Mouse (Mus musculus): ENCODE results near the gene Dlg1. TPM values are rescaled to one million over a fixed set of nuclear protein-coding genes. Genes with fewer than 3 reads are reported as not detected.

The Dlg1 gene
- polyA plus RNA-seq, 1 experiment from 2014 or later: 11.9 TPM

DNA sequence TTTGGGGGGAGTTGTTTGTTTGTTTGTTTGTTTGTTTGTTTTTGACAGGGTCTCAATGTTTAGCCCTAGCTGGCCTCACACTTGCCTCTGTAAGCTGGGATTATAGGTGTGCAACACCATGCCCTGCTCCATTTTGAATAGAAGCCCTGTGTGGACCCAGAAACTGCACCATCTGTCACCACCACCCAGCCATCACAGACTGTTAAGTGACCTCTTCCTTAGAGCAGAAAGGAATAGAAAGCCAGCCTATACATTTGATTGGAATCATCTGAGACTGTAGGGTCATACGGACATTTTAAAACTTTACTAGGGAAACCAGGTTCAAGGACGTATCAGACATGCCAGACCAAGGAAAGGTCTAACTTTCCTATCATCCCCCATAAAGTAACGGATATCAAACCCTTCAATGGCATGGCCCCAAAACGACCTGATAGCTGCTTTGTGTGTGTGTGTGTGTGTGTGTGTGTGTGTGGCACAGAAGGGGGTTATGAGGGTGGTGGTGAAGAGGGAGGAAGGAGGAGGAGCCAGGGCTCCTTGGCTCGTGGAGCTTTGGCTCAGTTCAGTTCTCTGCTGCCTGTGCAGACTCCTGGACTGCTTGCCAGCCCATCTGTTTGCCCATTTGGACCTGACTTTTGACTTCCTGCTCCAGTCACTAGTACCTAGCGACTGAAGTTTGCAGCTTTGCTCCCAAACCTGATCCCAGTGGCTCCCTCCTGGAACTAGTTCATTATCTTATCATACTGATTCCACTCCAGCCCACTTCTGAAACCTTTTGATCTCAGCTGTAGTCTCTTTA lies 4.5 kb upstream of the Dlg1 start:
- Histone ChIP-seq H3K27ac (no peak overlapping the region), H3K4me3 (no peak overlapping the region), H3K36me3 (no peaks in the 10 kb centered on the region), H3K4me1 (replicated peaks) (peaks cover 8% of the 10 kb centered on the region), H3K4me2 (no peak overlapping the region), H3K9me3 (no peaks in the 10 kb centered on the region), H3K27me3 (peaks cover 12% of the 10 kb centered on the region; the same call in 1 of the 2 replicates), H3K9ac (no peak overlapping the region)
- 68% methylated on average over 6 of the region's 6 CpGs for WGBS
- no peak for ATAC-seq (ENCODE audit: low FRiP score)

DNA sequence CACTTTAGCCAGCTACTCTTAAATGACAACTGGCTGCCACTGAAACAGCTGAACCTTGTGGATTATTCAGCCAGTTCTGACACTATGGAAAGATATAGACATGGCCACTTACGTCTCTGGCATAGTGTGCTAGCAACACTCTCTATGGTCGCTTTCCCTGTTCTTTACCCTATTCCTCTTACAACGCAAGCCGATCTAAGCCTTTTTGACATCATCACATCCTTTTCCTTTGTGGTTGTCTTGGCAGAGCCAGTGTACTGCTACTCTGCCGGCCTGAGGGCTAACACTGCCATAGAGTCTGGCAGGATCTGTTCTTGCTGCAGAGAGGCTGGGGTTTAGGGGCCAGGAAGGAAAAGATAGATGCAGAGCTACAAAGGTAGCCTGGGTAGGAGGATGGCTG lies 3.8 kb upstream of the Dlg1 start:
- H3K4me2 ChIP-seq: no peak overlapping the region
- no peaks in the 10 kb centered on the region for H3K9me3 ChIP-seq
- no peak overlapping the region for H3K27ac ChIP-seq
- no peaks in the 10 kb centered on the region for H3K36me3 ChIP-seq
- peaks cover 5% of the 10 kb centered on the region for H3K4me1 ChIP-seq (replicated peaks)
- peaks cover 12% of the 10 kb centered on the region; the same call in 1 of the 2 replicates for H3K27me3 ChIP-seq
- no peak for ATAC-seq (ENCODE audit: low FRiP score)
- H3K9ac ChIP-seq: no peak overlapping the region
- 84% methylated on average over 5 of the region's 5 CpGs for WGBS
- no peak overlapping the region for H3K4me3 ChIP-seq

DNA sequence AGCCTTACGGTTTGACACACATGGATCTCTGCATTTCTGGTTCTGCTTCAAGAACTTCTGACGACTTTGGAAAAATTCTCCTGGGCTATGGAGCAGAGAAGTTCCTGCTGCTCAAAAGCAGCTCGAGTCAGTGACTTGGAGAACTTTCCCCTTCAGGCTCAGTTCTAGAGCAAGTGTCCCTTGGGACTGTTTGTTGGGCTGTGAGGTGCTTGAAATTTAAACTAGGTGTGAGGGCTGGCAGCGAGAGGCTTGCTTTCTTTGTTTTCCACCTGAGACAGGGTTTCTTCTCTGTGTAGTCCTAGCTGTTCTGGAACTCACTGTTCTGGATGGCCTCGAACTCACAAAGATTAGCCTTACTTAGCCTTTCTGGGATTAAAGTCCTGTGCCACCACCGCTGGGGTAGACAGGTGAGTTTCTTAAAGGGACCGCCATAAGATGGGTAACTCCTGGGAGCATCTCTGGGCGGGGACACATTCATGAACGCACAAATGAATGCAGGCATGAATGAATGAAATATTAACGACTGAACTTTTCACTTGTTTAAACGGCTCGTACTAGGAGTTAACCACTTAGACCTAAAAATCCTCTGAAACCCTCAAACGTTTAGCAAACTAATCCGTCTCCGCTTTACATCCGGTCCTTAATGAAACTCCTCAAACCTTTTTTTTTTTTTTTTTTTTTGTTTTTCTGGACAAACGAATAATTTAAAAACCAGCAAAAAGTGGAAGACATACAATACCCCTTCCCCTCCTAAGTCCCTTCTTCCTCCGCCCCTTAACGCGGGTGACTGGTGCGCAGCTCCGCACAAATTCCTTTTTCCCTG lies 476 bp upstream of the Dlg1 start:
- peaks cover 3% of the 10 kb centered on the region; the same call in 1 of the 2 replicates for H3K36me3 ChIP-seq
- peak overlapping the region; percentile 95 for H3K4me3 ChIP-seq
- H3K9me3 ChIP-seq: no peaks in the 10 kb centered on the region
- H3K9ac ChIP-seq: peak overlapping the region; percentile 88
- H3K4me1 ChIP-seq (replicated peaks): peaks cover 19% of the 10 kb centered on the region
- peak overlapping the region; percentile 73 for H3K4me2 ChIP-seq
- H3K27me3 ChIP-seq: peaks cover 12% of the 10 kb centered on the region; the same call in 1 of the 2 replicates
- 13% methylated on average over 22 of the region's 22 CpGs for WGBS
- H3K27ac ChIP-seq: no peak overlapping the region
- ATAC-seq (ENCODE audit: low FRiP score): no peak

GRCm38 (mm10) chr16:31664287-31664597 lies 999 bp downstream of the Dlg1 start:
- Histone ChIP-seq H3K9me3 (no peaks in the 10 kb centered on the region), H3K4me1 (replicated peaks) (peaks cover 19% of the 10 kb centered on the region), H3K4me3 (peak overlapping the region; percentile 95), H3K27me3 (peaks cover 12% of the 10 kb centered on the region; the same call in 1 of the 2 replicates), H3K4me2 (peak overlapping the region; percentile 73), H3K9ac (peak overlapping the region; percentile 88), H3K36me3 (peaks cover 3% of the 10 kb centered on the region; the same call in 1 of the 2 replicates), H3K27ac (peak overlapping the region; percentile 89)
- ATAC-seq (ENCODE audit: low FRiP score): peak; percentile 83
- under 1% methylated on average over 34 of the region's 36 CpGs for WGBS

GRCm38 (mm10) chr16:31672202-31672601 lies 9.0 kb downstream of the Dlg1 start:
- no peak for ATAC-seq (ENCODE audit: low FRiP score)
- no peak overlapping the region for H3K4me2 ChIP-seq
- WGBS: 94% methylated on average over 1 of the region's 1 CpGs

DNA sequence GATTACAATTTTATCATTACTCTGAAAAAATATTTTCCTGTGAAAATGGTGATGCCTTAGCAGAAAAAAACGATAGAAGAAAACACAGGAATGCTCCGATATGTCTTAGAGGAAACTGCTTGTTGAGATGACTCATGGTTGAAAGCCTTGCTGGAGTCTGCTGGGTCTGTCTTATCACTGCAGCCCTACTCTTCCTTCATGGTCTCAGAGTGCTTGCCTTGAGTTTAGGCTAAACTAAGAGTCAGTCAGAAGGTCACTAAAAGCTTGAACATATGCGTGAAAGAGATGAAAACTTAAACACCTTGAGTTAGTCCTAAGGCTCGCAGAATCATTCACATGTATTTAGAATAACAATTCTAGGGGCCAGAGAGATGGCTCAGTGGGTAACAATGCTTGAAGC lies 14.2 kb downstream of the Dlg1 start:
- no peak overlapping the region for H3K4me3 ChIP-seq
- H3K36me3 ChIP-seq: no peaks in the 10 kb centered on the region
- no peaks in the 10 kb centered on the region for H3K9me3 ChIP-seq
- no peaks in the 10 kb centered on the region for H3K27me3 ChIP-seq
- no peak overlapping the region for H3K4me2 ChIP-seq
- no peak for ATAC-seq (ENCODE audit: low FRiP score)
- no peak overlapping the region for H3K27ac ChIP-seq
- no peaks in the 10 kb centered on the region for H3K4me1 ChIP-seq (replicated peaks)
- whole genome bisulfite sequencing: 90% methylated on average over 4 of the region's 4 CpGs
- no peak overlapping the region for H3K9ac ChIP-seq

More at GRCm38 (mm10) chr16:31672202-31672601, 9.0 kb downstream of the Dlg1 start:
- H3K36me3 ChIP-seq: peaks cover 3% of the 10 kb centered on the region; the same call in 1 of the 2 replicates
- H3K9me3 ChIP-seq: no peaks in the 10 kb centered on the region
- no peaks in the 10 kb centered on the region for H3K27me3 ChIP-seq
- H3K4me1 ChIP-seq (replicated peaks): no peaks in the 10 kb centered on the region
- H3K27ac ChIP-seq: no peak overlapping the region
- H3K4me3 ChIP-seq: no peak overlapping the region
- H3K9ac ChIP-seq: no peak overlapping the region

DNA sequence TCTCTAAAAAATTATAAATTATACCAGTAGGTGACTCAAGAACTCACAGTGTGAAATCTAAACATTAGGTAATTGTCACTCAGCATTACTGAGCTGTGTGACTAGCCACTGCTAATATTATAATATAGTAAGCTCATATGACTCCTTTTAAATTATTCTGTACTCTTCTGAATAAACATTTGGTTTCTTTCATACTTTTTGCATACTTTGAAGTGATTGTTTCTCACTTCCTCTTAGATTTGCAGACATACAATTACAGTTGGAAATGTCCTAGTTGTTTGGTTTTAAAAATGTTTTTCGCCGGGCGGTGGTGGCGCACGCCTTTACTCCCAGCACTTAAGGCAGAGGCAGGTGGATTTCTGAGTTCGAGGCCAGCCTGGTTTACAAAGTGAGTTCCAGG lies 19.0 kb downstream of the Dlg1 start:
- Histone ChIP-seq H3K9me3 (no peaks in the 10 kb centered on the region), H3K4me1 (replicated peaks) (no peaks in the 10 kb centered on the region), H3K4me2 (no peak overlapping the region), H3K4me3 (no peak overlapping the region), H3K27me3 (no peaks in the 10 kb centered on the region), H3K27ac (no peak overlapping the region), H3K9ac (no peak overlapping the region), H3K36me3 (peaks cover 4% of the 10 kb centered on the region; the same call in 1 of the 2 replicates)
- 98% methylated on average over 6 of the region's 6 CpGs for WGBS
- ATAC-seq (ENCODE audit: low FRiP score): no peak

- no peaks in the 10 kb centered on the region for H3K9me3 ChIP-seq
- H3K9ac ChIP-seq: no peak overlapping the region
- 91% methylated on average over 9 of the region's 9 CpGs for whole genome bisulfite sequencing
- no peak overlapping the region for H3K4me3 ChIP-seq
- ATAC-seq (ENCODE audit: low FRiP score): no peak
- H3K27me3 ChIP-seq: no peaks in the 10 kb centered on the region
- H3K27ac ChIP-seq: no peak overlapping the region
- H3K36me3 ChIP-seq: peaks cover 4% of the 10 kb centered on the region; the same call in 1 of the 2 replicates
- no peaks in the 10 kb centered on the region for H3K4me1 ChIP-seq (replicated peaks)
- H3K4me2 ChIP-seq: no peak overlapping the region
Measured at GRCm38 (mm10) chr16:31683670-31684430, 20.6 kb downstream of the Dlg1 start.

DNA sequence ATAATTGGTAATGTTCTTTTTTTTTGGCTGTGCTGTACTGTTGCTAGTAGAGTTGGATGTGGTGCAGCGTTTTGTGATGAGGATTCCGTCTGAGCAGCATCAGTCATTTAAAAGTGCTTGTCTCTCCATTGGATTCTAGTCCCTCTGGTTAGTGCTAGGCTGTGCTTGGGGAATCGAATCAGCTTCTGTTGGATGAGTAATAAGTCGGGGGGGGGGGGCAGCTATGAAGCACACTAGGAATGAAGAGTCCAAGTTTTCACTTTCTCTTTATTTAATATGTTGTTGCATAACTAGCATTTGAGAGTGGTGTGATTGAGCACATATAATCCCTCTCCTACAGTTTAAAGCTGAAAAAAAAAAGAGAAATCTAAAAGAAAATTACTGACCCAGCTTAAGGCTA lies 21.5 kb downstream of the Dlg1 start:
- H3K36me3 ChIP-seq: peaks cover 4% of the 10 kb centered on the region; the same call in 1 of the 2 replicates
- H3K9ac ChIP-seq: no peak overlapping the region
- H3K9me3 ChIP-seq: no peaks in the 10 kb centered on the region
- H3K4me2 ChIP-seq: no peak overlapping the region
- H3K4me3 ChIP-seq: no peak overlapping the region
- H3K27ac ChIP-seq: no peak overlapping the region
- 94% methylated on average over 4 of the region's 4 CpGs for WGBS
- no peak for ATAC-seq (ENCODE audit: low FRiP score)
- H3K4me1 ChIP-seq (replicated peaks): no peaks in the 10 kb centered on the region
- H3K27me3 ChIP-seq: no peaks in the 10 kb centered on the region

GRCm38 (mm10) chr16:31687766-31688165 lies 24.5 kb downstream of the Dlg1 start:
- ATAC-seq (ENCODE audit: low FRiP score): no peak

GRCm38 (mm10) chr16:31695286-31696020 lies 32.2 kb downstream of the Dlg1 start:
- WGBS: 60% methylated on average over 11 of the region's 11 CpGs
- Histone ChIP-seq H3K9me3 (no peaks in the 10 kb centered on the region), H3K27ac (no peak overlapping the region), H3K4me3 (no peak overlapping the region), H3K27me3 (no peaks in the 10 kb centered on the region), H3K4me1 (replicated peaks) (peaks cover 3% of the 10 kb centered on the region), H3K4me2 (peak overlapping the region; percentile 31), H3K36me3 (no peaks in the 10 kb centered on the region), H3K9ac (no peak overlapping the region)
- ATAC-seq (ENCODE audit: low FRiP score): no peak

More at GRCm38 (mm10) chr16:31687766-31688165, 24.5 kb downstream of the Dlg1 start:
- Histone ChIP-seq H3K36me3 (peaks cover 4% of the 10 kb centered on the region; the same call in 1 of the 2 replicates), H3K9ac (no peak overlapping the region), H3K27me3 (no peaks in the 10 kb centered on the region), H3K9me3 (no peaks in the 10 kb centered on the region), H3K27ac (no peak overlapping the region), H3K4me3 (no peak overlapping the region), H3K4me1 (replicated peaks) (no peaks in the 10 kb centered on the region), H3K4me2 (no peak overlapping the region)

Data from hindbrain, embryonic 13.5 days (tissue).